In the genomic region with DNA sequence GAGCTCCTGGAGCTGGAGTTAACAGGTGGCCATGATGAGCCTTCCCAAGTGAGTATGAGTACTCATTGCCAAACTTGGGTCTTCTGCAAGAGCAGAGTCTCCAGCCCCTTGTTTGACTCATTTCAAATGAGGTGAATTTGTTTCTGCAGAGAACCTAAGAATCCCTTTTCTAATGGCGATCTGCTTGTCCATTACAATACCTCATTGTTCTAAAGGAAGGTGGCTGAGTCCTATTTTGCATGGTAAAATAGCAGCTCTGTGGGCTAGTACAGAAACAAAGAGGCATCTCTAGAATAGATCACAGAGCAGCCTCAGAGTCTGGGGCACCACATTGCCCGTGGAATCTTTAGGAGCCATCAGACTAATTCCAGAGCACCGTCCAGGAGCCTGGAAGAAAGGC, we compare ENCODE assay signal across 20 mouse cellular contexts. TPM values are rescaled to one million over a fixed set of nuclear protein-coding genes. Genes with fewer than 3 reads are reported as not detected.
DNase-seq lines count a peak whose midpoint lies in the region; ATAC-seq and TF ChIP-seq lines count a peak whose summit lies in the region.
"Had no signal": no experiment of that assay in that cellular context is flagged by ENCODE, and none has a peak within 500 bp of the region (broad histone marks: within the 10 kb centered on the region; RNA-seq: fewer than 3 reads in every experiment).

No protein-coding gene starts in this region.

- H3K4me3 ChIP-seq in embryonic facial prominence, embryonic 12.5 days = no peak overlapping the region
- H3K4me3 ChIP-seq in embryonic facial prominence, embryonic 10.5 days = no peak overlapping the region
- H3K4me3 ChIP-seq in ES-E14 (ENCODE audit: insufficient read depth in 1 of 2, low read depth in 1 of 2, low read length in 2 of 2, poor library complexity in 1 of 2, severe bottlenecking in 1 of 2) = peak overlapping the region; percentile 44 to 68
- H3K4me3 ChIP-seq in midbrain, embryonic 13.5 days (replicated peaks) = no peak overlapping the region
- H3K4me3 ChIP-seq: forebrain, embryonic 12.5 days; heart, adult 2 months; heart, embryonic 15.5 days; hindbrain, embryonic 13.5 days had no signal

- H3K27ac ChIP-seq in embryonic facial prominence, embryonic 12.5 days = 0 out of 2 replicates have a peak overlapping the region, but pooled peaks have one; percentile 26
- no peak overlapping the region for H3K27ac ChIP-seq in embryonic facial prominence, embryonic 10.5 days (replicated peaks)
- H3K27ac ChIP-seq in ES-E14 (ENCODE audit: insufficient read depth, low read depth, low read length, poor library complexity, severe bottlenecking) = peak overlapping the region; percentile 77
- no peak overlapping the region for H3K27ac ChIP-seq in midbrain, embryonic 13.5 days
- H3K27ac ChIP-seq: forebrain, embryonic 12.5 days; heart, adult 2 months; heart, embryonic 15.5 days; hindbrain, embryonic 13.5 days had no signal

- H3K9ac ChIP-seq in embryonic facial prominence, embryonic 12.5 days = no peak overlapping the region
- peak overlapping the region; percentile 24; the same call in 1 of the 2 replicates for H3K9ac ChIP-seq in ES-E14 (ENCODE audit: insufficient read depth, low read depth, low read length, poor library complexity, severe bottlenecking)
- H3K9ac ChIP-seq in midbrain, embryonic 13.5 days (replicated peaks) = no peak overlapping the region
- H3K9ac ChIP-seq: forebrain, embryonic 12.5 days; forebrain, postnatal 0 days; heart, embryonic 15.5 days; hindbrain, embryonic 13.5 days had no signal

- ATAC-seq in embryonic facial prominence, embryonic 12.5 days (ENCODE audit: insufficient number of reproducible peaks, insufficient read depth, low FRiP score, low TSS enrichment) = no peak
- no peak for ATAC-seq in midbrain, embryonic 13.5 days
- ATAC-seq: forebrain, postnatal 0 days; intestine, embryonic 16.5 days had no signal

- H3K4me2 ChIP-seq in embryonic facial prominence, embryonic 12.5 days (replicated peaks) = no peak overlapping the region
- no peak overlapping the region for H3K4me2 ChIP-seq in midbrain, embryonic 13.5 days (replicated peaks)
- H3K4me2 ChIP-seq: forebrain, embryonic 12.5 days; heart, embryonic 11.5 days; heart, embryonic 15.5 days; hindbrain, embryonic 13.5 days had no signal

- in situ Hi-C loops in ES-E14 (cut with MboI; ENCODE audit: low sequenced_read_pairs in 2 of 2, unreplicated experiment in 2 of 2) = no loop called here

- DNase-seq in embryonic facial prominence, embryonic 10.5 days (ENCODE audit: low spot score) = no peak
- DNase-seq in ES-E14 (ENCODE audit: low read depth, low spot score) = peak; percentile 44
- DNase-seq in ZHBTc4 (ENCODE audit: low read depth, low spot score) = peak; percentile 75
- no peak for DNase-seq in kidney, adult 11 months
- DNase-seq in urinary bladder, postnatal 10 days (ENCODE audit: low spot score) = no peak
- DNase-seq: adrenal gland, postnatal 14 days; cerebellum, adult 11-12 months; cerebellum, adult 9-10 months; cerebellum, postnatal 25 days; forebrain, postnatal 0 days; gastrocnemius, postnatal 14 days; heart, adult 2 months; heart, postnatal 14 days had no signal

- no peaks in the 10 kb centered on the region for H3K27me3 ChIP-seq in embryonic facial prominence, embryonic 12.5 days
- no peaks in the 10 kb centered on the region for H3K27me3 ChIP-seq in embryonic facial prominence, embryonic 10.5 days (replicated peaks; ENCODE audit: low read depth, poor library complexity, severe bottlenecking)
- H3K27me3 ChIP-seq in midbrain, embryonic 13.5 days = no peaks in the 10 kb centered on the region
- H3K27me3 ChIP-seq: forebrain, embryonic 12.5 days; heart, embryonic 15.5 days; hindbrain, embryonic 13.5 days had no signal

- H3K9me3 ChIP-seq in embryonic facial prominence, embryonic 12.5 days = no peaks in the 10 kb centered on the region
- no peaks in the 10 kb centered on the region for H3K9me3 ChIP-seq in embryonic facial prominence, embryonic 10.5 days
- H3K9me3 ChIP-seq in ES-E14 (ENCODE audit: control insufficient read depth, insufficient read depth, low read depth, low read length) = no peaks in the 10 kb centered on the region
- no peaks in the 10 kb centered on the region for H3K9me3 ChIP-seq in midbrain, embryonic 13.5 days
- H3K9me3 ChIP-seq: forebrain, embryonic 12.5 days; heart, embryonic 15.5 days; hindbrain, embryonic 13.5 days had no signal

- 53% methylated on average over 3 of the region's 3 CpGs for WGBS in embryonic facial prominence, embryonic 12.5 days
- 55% methylated on average over 3 of the region's 3 CpGs for WGBS in embryonic facial prominence, embryonic 10.5 days
- WGBS in midbrain, embryonic 13.5 days = 63% methylated on average over 3 of the region's 3 CpGs

- H3K36me3 ChIP-seq in embryonic facial prominence, embryonic 12.5 days = no peaks in the 10 kb centered on the region
- H3K36me3 ChIP-seq in embryonic facial prominence, embryonic 10.5 days (replicated peaks) = peaks cover 3% of the 10 kb centered on the region; the same call in 1 of the 2 replicates
- H3K36me3 ChIP-seq in ES-E14 (ENCODE audit: control insufficient read depth, insufficient read depth, low read length, poor library complexity, severe bottlenecking) = no peaks in the 10 kb centered on the region; the same call in 1 of the 2 replicates
- H3K36me3 ChIP-seq in midbrain, embryonic 13.5 days = no peaks in the 10 kb centered on the region
- H3K36me3 ChIP-seq: forebrain, embryonic 12.5 days; heart, embryonic 15.5 days; hindbrain, embryonic 13.5 days had no signal

- H3K4me1 ChIP-seq in embryonic facial prominence, embryonic 12.5 days = peaks cover 7% of the 10 kb centered on the region
- H3K4me1 ChIP-seq in embryonic facial prominence, embryonic 10.5 days = peaks cover 7% of the 10 kb centered on the region
- peaks cover 13 to 24% of the 10 kb centered on the region in 2 experiments for H3K4me1 ChIP-seq in ES-E14 (ENCODE audit: control insufficient read depth in 2 of 2, insufficient read depth in 2 of 2, low read length in 2 of 2, poor library complexity in 1 of 2)
- H3K4me1 ChIP-seq in midbrain, embryonic 13.5 days (replicated peaks) = peaks cover 7% of the 10 kb centered on the region
- H3K4me1 ChIP-seq: heart, embryonic 15.5 days had no signal

TF ChIP-seq in ES-E14, 5 proteins besides CTCF, POLR2A, EP300 and RAD21:
- TF ChIP-seq CHD2 (IDR thresholded peaks at IDR 0.05; ENCODE audit: low read depth, low read length) (no peak), MAFK (IDR thresholded peaks at IDR 0.05; ENCODE audit: insufficient read depth, low read depth, low read length) (no peak), ZNF384 (IDR thresholded peaks at IDR 0.05; ENCODE audit: low read depth, low read length) (no peak), HCFC1 (IDR thresholded peaks at IDR 0.05; ENCODE audit: borderline replicate concordance, insufficient read depth, low read length) (no peak), ZC3H11A (IDR thresholded peaks at IDR 0.05; ENCODE audit: borderline replicate concordance, low read depth, low read length) (no peak)
TF ChIP-seq in ES-E14: peak in this region for 0.

RNA-seq across cellular contexts. Expression of gene Xrcc2, which starts 34.6 kb away (rescaled TPM):
- 13.2 and 14.1 TPM in 2 replicates for polyA plus RNA-seq in embryonic facial prominence, embryonic 12.5 days (2016; fragmentation: Nextera tagmentation; extraction: Ambion mirVana)
- polyA plus RNA-seq in embryonic facial prominence, embryonic 10.5 days (2016; fragmentation: Nextera tagmentation; extraction: Ambion mirVana) = 18.0 and 20.4 TPM in 2 replicates
- total RNA-seq in ES-E14 (2012; rRNA removed) = 32.1 and 39.0 TPM in 2 replicates
- 5.1 and 6.3 TPM in 2 replicates for polyA plus RNA-seq in midbrain, embryonic 13.5 days (2015; fragmentation: Nextera tagmentation; extraction: Ambion mirVana)

Comparison
In these comparisons a context has a peak if more than half of its experiments do, and no peak if none do; other contexts are left out.
1. H3K27ac ChIP-seq: peak in embryonic facial prominence, embryonic 12.5 days (single experiment) and ES-E14 (single experiment); none in embryonic facial prominence, embryonic 10.5 days (single experiment) and midbrain, embryonic 13.5 days (single experiment).
2. H3K4me3 ChIP-seq: peak in ES-E14 (2 of 2); none in embryonic facial prominence, embryonic 12.5 days (single experiment), embryonic facial prominence, embryonic 10.5 days (single experiment) and midbrain, embryonic 13.5 days (single experiment).
3. DNase-seq: peak in ES-E14 (single experiment) and ZHBTc4 (single experiment); none in embryonic facial prominence, embryonic 10.5 days (single experiment), kidney, adult 11 months (single experiment) and urinary bladder, postnatal 10 days (single experiment).